Mouse (Mus musculus): ENCODE results near the gene Btbd9.

The Btbd9 gene

DNA sequence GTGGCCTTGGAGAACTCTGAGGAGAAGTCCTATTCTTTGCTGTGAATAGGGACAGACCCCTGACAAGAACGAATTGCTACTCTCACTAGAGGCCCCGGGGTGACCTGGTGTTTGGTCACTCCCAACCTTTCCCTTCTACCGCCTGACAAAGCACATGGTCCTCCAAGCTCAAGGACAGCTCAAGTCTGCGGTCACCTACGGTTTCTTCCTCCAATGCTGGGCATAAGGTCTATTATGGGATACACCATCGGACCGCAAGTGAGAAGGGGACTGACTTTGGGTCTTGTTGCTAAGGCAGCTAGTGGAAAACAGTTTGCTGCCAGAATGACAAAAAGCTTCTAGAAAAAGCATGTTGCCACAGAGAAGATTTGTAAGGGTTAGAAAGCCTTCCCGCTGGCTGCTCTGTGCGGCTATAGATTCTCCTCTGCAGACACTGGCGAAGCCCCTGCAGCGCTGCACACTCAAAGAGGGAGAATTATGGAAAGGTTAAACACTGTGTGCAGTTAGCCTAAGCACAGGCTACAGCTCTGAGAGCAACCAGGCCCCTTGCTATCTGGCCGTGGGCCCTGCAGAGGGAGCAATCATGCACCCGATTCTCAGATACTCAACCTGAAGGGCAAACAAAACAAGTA lies 235.7 kb downstream of the Btbd9 start:
- DNase-seq (ENCODE audit: low read depth, low spot score): no peak

DNA sequence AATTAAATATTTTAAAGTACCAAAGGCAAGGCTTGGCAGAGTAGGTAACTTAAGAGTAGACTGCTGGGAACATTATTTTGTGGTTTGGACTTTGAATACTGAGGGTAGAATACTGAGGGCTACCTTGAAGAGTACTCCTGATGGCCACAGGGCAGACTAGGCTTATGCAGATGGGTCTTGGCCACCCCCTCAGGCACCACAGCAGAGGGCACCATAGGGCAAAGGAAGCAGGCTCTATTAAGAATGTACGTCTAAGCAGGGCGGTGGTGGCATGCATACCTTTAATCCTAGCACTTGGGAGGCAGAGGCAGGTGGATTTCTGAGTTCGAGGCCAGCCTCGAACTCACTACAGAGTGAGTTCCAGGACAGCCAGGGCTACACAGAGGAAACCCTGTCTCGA lies 237.0 kb downstream of the Btbd9 start:
- DNase-seq (ENCODE audit: low read depth, low spot score): no peak

DNA sequence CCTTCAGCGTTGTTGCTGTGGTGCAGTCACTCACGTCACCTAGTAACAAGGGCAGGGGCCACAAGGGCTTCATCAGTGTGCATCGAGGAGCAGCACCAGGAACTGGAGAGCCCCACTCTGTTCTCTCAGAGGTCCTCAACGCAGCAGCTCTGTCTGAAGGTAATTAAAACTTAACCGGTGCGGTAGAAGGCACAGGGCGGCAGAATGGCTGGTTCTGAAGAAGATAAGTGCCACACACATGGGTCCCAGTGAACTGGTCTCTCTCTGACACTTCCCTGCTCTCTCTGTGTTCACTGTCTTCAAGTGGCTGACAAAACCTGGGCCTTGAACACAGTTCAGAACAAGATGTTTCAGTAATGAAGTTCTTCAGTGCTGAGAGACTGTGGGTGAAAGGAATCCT lies 239.5 kb downstream of the Btbd9 start:
- DNase-seq (ENCODE audit: low read depth, low spot score): no peak

DNA sequence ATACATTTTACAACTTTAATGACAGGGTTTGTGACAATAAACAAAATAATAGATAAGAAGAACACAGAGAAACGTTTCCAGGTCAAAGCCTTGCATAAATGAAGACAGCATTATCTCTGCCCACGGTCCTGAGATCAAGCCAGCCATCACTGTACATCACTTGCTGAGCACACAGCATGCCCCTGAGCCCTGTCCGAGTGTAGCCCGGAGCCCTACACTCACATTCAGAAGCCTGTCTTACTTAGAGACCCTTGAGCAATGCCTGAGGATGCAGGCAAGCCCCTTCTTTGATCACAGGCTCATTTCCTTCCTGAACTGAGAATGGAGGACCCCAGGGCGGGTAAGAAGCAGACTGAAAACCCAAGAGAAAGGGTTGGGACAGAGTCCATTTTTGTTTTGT lies 240.0 kb downstream of the Btbd9 start:
- no peak for DNase-seq (ENCODE audit: low read depth, low spot score)

DNA sequence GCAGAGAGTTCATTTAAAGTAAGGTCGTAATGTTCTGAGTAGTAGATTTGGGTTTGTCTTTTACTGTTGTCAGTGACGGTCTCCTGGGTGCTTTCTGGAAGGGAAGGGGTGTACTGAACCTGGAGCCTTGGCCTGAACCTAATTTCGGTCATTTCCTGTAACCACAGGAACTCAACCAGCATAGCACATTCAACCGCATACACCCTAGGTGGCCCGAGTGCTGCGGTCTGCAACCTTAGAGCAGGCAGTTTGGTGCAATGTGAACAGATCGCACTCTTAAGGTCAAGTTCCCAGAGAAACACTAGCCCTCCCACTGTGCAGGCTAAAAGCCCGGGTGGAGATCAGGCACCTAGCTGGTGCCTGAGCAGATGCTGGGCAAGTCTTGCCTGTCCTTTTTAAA lies 240.5 kb downstream of the Btbd9 start:
- DNase-seq (ENCODE audit: low read depth, low spot score): no peak

DNA sequence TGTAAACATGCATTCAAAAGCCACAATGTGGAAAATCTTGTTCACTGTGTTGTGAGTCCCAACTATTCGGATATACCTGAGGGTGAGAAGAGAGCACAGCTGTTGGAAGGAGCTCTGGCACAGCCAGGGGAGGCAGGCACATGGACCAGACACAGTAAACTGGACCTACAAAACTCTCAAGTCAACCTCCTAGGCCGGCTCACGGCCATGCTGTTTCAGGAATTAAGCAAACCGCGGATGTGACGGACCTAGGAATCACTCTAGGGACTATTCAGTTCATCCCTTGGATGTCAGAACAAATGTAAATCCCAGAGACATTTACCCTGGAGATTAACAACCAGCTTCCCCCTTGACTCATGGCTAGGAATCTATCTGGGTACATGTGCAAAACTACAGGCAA lies 242.0 kb downstream of the Btbd9 start:
- DNase-seq (ENCODE audit: low read depth, low spot score): no peak

DNA sequence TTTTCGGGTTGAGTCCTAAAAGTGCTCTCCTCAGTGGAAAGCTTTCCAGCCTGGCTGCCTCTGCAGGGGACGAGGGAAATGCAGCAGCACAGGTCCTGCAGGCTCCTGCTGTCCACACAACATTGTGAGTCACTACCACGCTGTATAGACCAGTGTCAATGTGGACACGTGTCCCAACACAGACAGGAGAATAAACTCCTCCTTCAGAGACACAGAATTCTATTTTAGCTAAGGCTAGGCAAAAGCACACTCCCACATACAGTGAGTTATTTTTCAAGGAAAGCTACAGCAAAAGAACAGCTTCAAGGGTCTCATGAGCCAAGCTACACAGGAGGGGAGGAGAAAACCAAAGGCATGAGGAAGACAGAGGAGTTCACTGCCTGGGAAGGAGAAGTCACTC lies 243.2 kb downstream of the Btbd9 start:
- peak; percentile 40 for DNase-seq (ENCODE audit: low read depth, low spot score)

DNA sequence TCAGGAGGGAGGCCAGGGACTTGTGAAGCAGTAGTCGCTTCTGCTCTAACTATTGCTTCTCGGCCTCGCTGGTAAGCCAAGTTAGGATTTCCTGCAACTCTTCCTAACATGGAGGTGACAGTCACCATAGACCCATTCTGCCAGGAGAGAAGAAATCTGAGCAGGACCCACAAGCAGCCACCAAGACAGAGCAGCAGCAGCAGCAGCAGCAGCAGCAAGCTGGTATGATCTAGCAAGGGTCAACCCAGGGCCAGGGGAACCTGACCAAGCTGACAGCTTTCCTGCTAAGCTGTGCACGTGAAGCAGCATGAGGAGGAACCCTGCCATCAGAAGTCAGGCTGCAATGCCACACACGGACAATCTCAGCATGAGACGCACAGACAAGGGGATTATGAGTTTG lies 244.9 kb downstream of the Btbd9 start:
- no peak for DNase-seq (ENCODE audit: low read depth, low spot score)

DNA sequence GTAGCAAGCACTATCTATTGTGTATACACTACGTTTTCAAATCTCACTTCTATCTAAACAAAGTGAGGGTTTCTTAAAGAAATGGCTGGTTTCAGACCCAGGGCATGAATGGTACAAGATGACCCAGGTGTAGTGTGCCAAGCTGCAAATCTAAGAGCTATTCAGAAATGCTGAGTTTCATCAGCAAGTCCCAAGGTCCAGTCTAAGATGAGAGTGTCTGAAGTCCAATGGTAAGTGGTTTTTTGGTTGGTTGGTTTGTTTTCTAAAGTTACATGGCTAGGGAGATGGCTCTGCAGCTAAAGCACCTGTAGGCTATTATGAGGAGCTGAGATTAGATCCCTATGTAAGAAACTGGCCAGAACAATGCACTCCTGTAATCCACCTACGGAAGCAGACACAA lies 246.8 kb downstream of the Btbd9 start:
- no peak for DNase-seq (ENCODE audit: low read depth, low spot score)

DNA sequence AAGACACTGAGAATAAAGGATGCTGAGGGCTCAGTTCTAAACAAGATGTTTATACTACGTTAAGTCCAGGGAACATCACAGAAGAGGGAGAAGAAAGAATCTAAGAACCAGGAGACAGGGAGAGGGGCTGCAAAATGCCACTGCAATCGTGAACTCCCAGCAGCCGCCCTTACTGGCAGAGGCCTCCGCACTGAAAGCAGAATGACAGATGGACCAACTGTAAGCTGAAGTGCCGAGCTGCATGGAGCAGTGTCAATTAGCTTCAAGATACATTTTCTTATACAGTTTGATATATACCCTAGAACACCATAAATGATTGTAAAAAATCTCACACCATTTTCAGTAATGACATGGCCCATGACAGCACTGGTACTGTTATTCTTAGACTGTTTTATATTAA lies 247.4 kb downstream of the Btbd9 start:
- no peak for DNase-seq (ENCODE audit: low read depth, low spot score)

DNA sequence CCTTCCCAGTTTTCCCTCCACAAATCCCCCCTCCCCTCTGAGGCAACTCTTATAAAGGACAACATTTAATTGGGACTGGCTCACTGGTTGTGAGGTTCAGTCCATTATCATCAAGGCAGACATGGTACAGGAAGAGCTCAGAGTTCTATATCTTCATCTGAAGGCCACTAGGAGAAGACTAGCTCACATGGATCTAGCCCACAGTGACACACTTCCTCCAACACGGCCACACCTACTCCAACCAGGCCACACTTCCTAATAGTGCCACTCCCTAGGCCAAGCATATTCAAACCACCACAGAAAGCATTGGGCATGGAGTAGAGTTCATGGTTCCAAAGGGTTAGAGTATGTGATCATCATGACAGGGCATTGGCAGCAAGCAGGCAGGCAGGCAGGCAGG lies 249.4 kb downstream of the Btbd9 start:
- no peak for DNase-seq (ENCODE audit: low read depth, low spot score)

DNA sequence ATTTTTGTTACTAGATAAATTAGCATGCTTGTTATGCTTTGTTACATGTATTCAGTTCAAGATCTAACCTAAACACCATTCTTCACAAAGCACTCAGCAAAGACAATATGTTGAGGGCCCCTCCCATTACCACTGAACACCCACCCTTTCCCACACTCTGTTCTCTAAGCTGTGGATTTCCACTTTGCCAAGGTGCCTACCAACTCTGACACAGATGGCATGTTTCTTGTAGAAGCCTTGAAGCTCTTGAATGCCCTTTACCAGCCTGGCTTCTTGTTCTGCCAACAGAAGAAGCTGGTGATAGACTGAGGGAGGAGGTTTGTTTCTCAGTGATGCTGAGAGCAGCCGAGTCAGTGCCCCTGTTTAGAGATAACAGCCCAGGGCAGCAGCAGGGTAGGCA lies 256.0 kb downstream of the Btbd9 start:
- peak; percentile 69 for DNase-seq (ENCODE audit: low read depth, low spot score)

DNA sequence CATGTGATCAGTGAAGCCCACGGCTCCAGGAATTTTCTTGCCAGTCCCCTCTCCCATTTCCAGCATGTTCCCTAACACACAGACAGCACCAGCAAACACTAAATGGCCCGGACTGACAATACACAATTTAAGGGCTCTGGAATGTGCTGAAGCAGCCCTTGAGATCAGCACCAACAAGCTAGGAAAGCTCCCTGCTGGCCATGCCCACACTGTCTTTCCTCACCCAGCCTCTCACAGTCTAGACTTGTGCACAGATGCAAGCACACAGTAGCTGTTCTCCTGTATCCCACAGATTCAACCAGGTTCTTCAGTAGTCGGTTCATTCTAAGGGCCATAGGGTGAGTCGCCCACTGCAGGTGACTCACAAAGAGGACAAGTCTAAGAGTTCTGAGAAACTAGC lies 263.6 kb downstream of the Btbd9 start:
- peak; percentile 49 for DNase-seq (ENCODE audit: low read depth, low spot score)

DNA sequence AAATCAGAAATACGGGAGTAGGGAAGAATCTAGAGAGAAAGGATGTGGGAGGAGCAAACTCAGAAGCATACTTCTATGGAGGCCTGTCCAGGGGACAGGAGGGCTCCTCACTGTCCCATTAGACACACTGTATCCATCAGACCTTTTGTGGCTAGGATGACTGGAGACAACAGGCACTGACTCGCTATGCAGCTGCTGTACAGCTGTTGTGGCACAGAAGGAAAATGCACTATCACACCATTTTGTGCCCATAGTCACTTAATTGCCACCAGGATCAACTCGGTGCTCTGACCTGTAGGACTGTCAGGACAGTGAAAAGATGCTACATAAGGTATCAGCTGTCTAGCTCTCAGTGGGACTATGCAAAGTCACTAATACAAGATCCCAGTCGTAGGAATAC lies 266.7 kb downstream of the Btbd9 start:
- no peak for DNase-seq (ENCODE audit: low read depth, low spot score)

DNA sequence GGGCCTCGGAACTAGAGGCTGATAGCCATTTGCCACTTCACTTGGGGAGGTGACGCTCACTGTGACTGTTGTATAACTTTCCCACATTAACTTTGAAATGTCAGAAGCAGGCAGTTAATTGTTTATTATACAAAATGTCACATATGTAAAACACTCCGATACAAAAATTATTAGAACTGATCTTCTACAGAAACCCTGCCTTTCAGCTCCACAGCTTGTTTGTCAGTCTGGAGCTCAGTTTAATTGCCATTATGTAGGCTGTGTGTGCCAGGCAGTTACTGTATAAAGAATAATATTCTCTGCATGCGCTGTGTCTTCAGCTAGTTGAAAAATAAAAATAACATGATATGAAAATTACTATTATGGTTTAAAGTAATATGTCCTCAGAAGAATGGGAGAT lies 267.4 kb downstream of the Btbd9 start:
- no peak for DNase-seq (ENCODE audit: low read depth, low spot score)

DNA sequence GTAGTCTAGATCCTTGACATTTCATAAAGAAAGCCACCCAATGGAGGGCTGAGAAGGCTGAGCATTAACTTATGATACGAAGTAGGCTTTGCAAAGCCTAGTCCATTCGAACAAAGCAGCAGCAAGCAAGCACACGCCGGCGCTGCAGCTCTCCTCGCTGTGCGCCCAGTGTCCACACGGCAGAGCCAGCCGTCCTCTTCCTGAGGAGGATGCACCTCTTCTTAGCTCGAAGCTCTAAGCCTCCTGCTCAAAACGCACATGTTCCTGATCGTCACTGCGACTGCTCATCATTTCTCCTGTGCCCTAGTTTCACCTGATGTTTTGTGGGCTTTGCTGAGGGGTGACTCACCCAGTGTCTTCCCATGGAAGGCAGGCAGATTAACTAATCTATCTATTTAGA lies 268.0 kb downstream of the Btbd9 start:
- DNase-seq (ENCODE audit: low read depth, low spot score): peak; percentile 76

DNA sequence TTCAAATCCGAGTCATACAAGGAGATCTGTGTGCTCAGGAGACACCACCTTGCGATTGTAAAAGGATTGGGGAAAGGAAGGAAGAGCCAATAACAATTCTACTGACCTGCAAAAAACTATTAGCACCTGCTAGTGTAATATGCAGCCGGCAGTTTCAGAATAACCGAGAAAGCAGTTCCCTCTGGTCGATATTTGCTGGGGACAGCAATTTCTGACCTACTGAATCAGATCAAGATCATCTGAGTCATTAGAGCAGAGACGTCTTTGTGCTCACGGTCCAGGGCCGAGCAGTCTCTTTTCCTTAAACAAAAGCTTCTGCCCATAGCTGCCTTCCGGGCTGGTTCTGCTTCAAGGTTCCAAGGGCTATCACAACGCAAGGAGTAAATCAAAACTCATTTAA lies 269.1 kb downstream of the Btbd9 start:
- DNase-seq (ENCODE audit: low read depth, low spot score): no peak

DNA sequence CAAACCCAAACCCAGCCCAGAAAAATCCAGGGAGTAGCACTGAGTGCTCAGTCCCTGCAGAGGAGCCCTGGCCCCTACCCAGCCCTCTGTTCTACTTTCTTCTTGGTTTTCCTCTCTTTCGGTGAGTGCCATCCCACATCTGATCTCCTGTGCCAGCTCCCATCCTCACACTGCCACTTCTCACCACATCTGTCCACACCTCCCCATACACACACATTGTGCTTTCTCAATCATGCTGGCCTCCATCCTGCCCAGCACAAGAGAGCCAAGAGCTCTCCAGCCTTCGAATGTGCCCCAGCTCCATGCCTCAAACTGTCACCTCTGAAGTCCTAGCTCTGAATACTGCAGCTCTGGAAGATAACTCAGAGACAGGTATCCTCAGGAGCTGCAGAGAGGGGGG lies 271.5 kb downstream of the Btbd9 start:
- DNase-seq (ENCODE audit: low read depth, low spot score): no peak

DNA sequence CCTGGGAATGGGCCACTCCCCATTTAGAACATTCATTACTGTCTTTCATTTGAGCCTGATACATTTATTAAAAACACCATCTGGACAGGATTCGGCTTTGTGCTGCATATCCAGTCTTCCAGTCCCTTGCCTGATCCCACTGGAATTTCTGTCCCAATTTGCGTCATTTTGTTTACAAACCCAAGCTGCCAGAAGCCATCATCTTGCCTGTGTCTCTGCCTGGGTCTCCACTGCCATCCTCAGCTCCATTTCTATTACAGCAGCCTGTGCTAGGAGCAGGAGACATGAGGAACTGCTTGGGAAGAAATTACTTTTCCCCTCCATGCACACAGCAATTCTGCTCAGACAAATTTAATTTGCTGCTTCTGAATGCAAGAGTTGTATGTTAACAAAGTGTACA lies 274.9 kb downstream of the Btbd9 start:
- DNase-seq (ENCODE audit: low read depth, low spot score): peak; percentile 55

DNA sequence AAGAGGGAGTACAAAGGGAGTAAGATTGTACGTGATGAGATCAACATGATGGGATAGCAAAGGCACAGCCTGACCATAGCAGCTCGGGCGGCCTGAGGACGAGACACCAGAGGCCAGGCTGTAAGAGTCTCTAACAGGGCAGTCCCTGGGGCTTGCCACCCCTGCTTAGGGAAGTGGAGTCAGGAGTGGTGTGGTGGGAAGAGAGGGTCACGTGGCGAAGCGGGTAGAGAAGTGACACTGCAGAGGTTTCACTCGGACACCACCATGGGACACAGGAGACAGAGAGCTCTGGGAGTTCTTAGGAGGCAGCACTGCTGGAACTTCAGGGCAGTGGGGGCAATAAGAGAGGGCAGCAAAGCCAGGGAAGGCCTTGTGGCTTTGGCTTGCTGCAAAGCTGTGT lies 278.9 kb downstream of the Btbd9 start:
- DNase-seq (ENCODE audit: low read depth, low spot score): no peak

DNA sequence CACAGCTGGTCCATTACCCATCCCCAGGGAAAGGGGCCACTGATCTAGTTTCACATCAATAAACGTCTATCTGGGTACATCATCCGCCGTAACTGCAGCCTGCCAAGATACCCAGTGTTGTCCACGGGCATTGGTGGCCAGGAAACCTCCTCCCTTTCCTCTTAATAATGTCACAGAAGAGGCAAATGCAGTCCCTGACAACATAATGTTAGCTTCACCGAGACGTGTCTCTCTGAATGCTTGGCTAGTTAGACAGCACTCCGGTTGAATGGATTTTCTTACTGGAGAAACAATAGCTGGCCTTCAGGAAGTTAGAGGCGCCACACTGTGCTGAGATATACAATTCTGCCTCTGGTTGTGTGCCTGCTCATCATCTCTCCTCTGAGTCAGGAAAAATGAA lies 280.2 kb downstream of the Btbd9 start:
- DNase-seq (ENCODE audit: low read depth, low spot score): no peak

DNA sequence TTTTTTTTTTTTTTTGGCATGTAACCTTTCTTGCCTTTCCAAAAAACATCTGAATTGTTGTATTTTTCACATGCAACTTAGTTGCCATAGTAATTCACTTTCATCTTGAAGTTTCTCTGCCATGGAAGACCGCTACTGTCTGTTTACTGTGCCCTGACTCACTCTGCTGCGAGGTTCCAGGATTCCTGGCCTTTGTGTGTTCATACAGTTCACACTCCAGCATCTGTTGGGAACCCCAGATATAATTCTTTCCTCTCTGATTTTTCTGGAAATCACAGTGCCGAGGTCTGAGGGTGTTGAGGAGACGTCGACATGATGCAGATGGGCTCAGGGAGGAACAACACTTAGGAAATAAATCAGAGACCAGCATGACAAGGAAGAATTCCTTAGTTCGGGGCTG lies 283.6 kb downstream of the Btbd9 start:
- DNase-seq (ENCODE audit: low read depth, low spot score): no peak

DNA sequence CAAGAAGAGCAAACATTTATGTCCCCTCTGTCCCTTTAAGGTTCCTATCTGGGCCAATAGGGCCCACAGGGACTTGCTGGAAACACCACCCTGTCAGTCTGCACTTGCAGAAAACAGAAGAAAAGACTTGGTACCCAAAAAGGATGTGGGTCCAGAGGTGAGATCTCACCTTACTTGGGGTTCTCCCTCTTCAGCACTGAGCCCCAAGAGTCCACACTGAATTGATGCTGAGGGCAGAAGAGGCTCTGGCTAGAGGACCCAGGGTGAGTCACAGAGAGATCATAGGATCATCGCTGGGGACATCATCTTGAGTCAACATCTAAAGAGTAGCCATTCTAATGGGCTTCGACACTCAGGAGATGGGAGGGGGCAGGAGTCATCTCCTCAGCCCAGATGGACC lies 290.6 kb downstream of the Btbd9 start:
- no peak for DNase-seq (ENCODE audit: low read depth, low spot score)

DNA sequence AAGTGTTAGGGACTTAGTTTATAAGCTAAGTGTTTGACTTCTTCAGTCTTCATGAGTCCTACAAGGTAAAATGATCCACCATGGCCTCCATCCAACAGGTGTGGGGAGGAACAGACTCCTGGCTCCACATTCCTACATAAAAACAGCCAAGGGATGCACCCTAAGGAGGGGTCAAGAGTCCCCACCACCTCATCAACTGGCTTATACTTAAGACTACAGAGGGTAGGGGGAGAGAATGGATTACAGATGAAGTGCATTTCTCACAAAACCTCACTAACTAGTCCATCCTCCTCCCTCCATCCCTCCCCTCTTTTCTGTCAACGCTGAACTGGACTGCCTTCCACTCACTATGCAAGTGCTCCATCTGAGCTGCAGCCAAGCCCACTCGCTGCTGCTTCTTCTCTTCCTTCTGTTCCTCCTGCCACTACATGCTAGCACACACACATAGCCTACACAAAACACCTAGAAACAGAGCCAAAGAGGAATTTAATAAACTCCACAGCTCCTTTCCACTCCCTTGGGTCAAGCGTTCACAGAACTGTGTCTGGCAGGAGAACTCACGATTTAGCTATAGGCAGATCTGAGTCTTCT lies 292.7 kb downstream of the Btbd9 start:
- DNase-seq (ENCODE audit: low read depth, low spot score): peak; percentile 60
